Mouse (Mus musculus) hematopoietic stem cell, adult 5-6 weeks (primary cell): Measurements from ENCODE around the gene Pkig. TPM values are rescaled to one million over a fixed set of nuclear protein-coding genes. Genes with fewer than 3 reads are reported as not detected.

Experiments
- ATAC-seq, 2 experiments: fragments of 125-278 bp in 1 of 2; replicated peaks in 1 of 2; 2 replicates each; pipeline ENCODE4 v1.8.0; 2016 to 2017; ENCODE audit warnings: inconsistent platforms in 2 of 2, mild to moderate bottlenecking in 2 of 2, moderate number of reproducible peaks in 2 of 2, low read depth in 1 of 2, moderate TSS enrichment in 1 of 2; ENCODE audit not compliant: low FRiP score in 2 of 2, poor library complexity in 2 of 2, severe bottlenecking in 2 of 2, insufficient read depth in 1 of 2, low TSS enrichment in 1 of 2
- total RNA-seq: library from RNA; stranded (forward); fragments of 172-1452, 232-1000 nt; gene quantifications from 2 replicates; pipeline ENCODE4 v1.2.3, GENCODE M21; 2017

The Pkig gene
- total RNA-seq, 1 experiment from 2014 or later: 30.6 TPM

GRCm38 (mm10) chr2:163761402-163761801, 103.2 kb downstream of the Pkig start:
- ATAC-seq: peak; percentile 47 to 48

GRCm38 (mm10) chr2:163766261-163766660, 108.1 kb downstream of the Pkig start:
- peak in 1 of 2 experiments; percentile 46; a peak in 1 of 4 replicates for ATAC-seq

- peak; percentile 63 to 65; a peak in 3 of 4 replicates for ATAC-seq
Observed at GRCm38 (mm10) chr2:163766890-163767289, 108.7 kb downstream of the Pkig start.

GRCm38 (mm10) chr2:163770731-163771130, 112.5 kb downstream of the Pkig start:
- no peak for ATAC-seq

Other genes with a start within 250 kb of the Pkig start
- gene Oser1, start 233.7 kb upstream of the Pkig start, total RNA-seq: 143 and 147 TPM in 2 replicates
- 0.25 and 0.75 TPM in 2 replicates for gene Gdap1l1, start 219.9 kb upstream of the Pkig start, total RNA-seq
- gene Fitm2, start 185.8 kb upstream of the Pkig start, total RNA-seq: 4.3 and 5.0 TPM in 2 replicates
- not detected in 2 replicates for gene R3hdml, start 166.1 kb upstream of the Pkig start, total RNA-seq
- 12.3 and 22.7 TPM in 2 replicates for gene Hnf4a, start 151.6 kb upstream of the Pkig start, total RNA-seq
- 11.4 and 13.9 TPM in 2 replicates for gene Ttpal, start 56.1 kb upstream of the Pkig start, total RNA-seq
- gene Serinc3, start 13.3 kb upstream of the Pkig start, total RNA-seq: 779 and 830 TPM in 2 replicates
- gene Ada, start 91.9 kb downstream of the Pkig start, total RNA-seq: 28.3 and 33.0 TPM in 2 replicates
- not detected in 2 replicates for gene Ccn5, start 162.5 kb downstream of the Pkig start, total RNA-seq
- gene Kcnk15, start 195.3 kb downstream of the Pkig start, total RNA-seq: not detected in 2 replicates